8 mouse cellular contexts compared by ENCODE assay signal in genomic region chrX:151802956-151803776, GRCm38 (mm10). TPM values are rescaled to one million over a fixed set of nuclear protein-coding genes. Genes with fewer than 3 reads are reported as not detected.
DNase-seq lines count a peak whose midpoint lies in the region; ATAC-seq and TF ChIP-seq lines count a peak whose summit lies in the region.

No protein-coding gene starts in this region.

- WGBS in forebrain, embryonic 16.5 days, result 19% methylated on average over 76 of the region's 77 CpGs
- WGBS in lung, embryonic 14.5 days, result 14% methylated on average over 76 of the region's 77 CpGs
- WGBS in olfactory bulb, adult 2 months, result 19% methylated on average over 77 of the region's 77 CpGs
- under 1% methylated on average over 76 of the region's 77 CpGs for WGBS in thymus, adult 2 months

- peak overlapping the region; percentile 48 for H3K9ac ChIP-seq in forebrain, embryonic 16.5 days (replicated peaks; ENCODE audit: low read depth, low read length)
- H3K9ac ChIP-seq in lung, embryonic 14.5 days, result peak overlapping the region; percentile 66

- intact Hi-C loops in heart, postnatal 36 days (cut with DNase I), result loop anchor here (5.0 to 10.0 kb wide), 2 partner anchors 214 to 342 kb away; partner anchors contain the start of genes Iqsec2, Ribc1 and Smc1a

- TF ChIP-seq CTCF in G1E (IDR thresholded peaks at IDR 0.05; ENCODE audit: low read depth, low read length), result no peak
- no peak for TF ChIP-seq CTCF in layer of hippocampus, adult 2 months (conservative IDR thresholded peaks at IDR 0.05)
- TF ChIP-seq CTCF in lung, embryonic 14.5 days (IDR thresholded peaks at IDR 0.05; ENCODE audit: low read depth), result no peak
- TF ChIP-seq CTCF in olfactory bulb, adult 2 months (IDR thresholded peaks at IDR 0.05; ENCODE audit: insufficient read depth, low read depth, low read length), result no peak
- no peak for TF ChIP-seq CTCF in thymus, adult 2 months (IDR thresholded peaks at IDR 0.05; ENCODE audit: borderline replicate concordance, control insufficient read depth, extremely low read depth, insufficient read depth, low read length, poor library complexity)

- H3K4me3 ChIP-seq in G1E (ENCODE audit: low read depth, low read length), result peak overlapping the region; percentile 75
- peak overlapping the region; percentile 49 for H3K4me3 ChIP-seq in forebrain, embryonic 16.5 days (replicated peaks; ENCODE audit: low read length)
- H3K4me3 ChIP-seq in layer of hippocampus, adult 2 months, result peak overlapping the region; percentile 72
- peak overlapping the region; percentile 53 for H3K4me3 ChIP-seq in lung, embryonic 14.5 days (ENCODE audit: low read depth, low read length)
- H3K4me3 ChIP-seq in olfactory bulb, adult 2 months (ENCODE audit: insufficient read depth, low read depth, low read length), result peak overlapping the region; percentile 91
- H3K4me3 ChIP-seq in thymus, adult 2 months (ENCODE audit: control insufficient read depth, insufficient read depth, low read length), result peak overlapping the region; percentile 61

- H3K4me1 ChIP-seq in G1E (ENCODE audit: insufficient read depth, low read depth, low read length), result peaks cover under 1% of the 10 kb centered on the region; the same call in 1 of the 2 replicates
- H3K4me1 ChIP-seq in forebrain, embryonic 16.5 days (replicated peaks; ENCODE audit: control insufficient read depth, insufficient read depth, low read length), result peaks cover 3% of the 10 kb centered on the region; the same call in 1 of the 2 replicates
- no peaks in the 10 kb centered on the region for H3K4me1 ChIP-seq in lung, embryonic 14.5 days (ENCODE audit: insufficient read depth)
- no peaks in the 10 kb centered on the region for H3K4me1 ChIP-seq in olfactory bulb, adult 2 months (ENCODE audit: control insufficient read depth, insufficient read depth, low read length)
- 0 out of 2 replicates have a peak, but pooled peaks cover 4% of the 10 kb centered on the region for H3K4me1 ChIP-seq in thymus, adult 2 months (replicated peaks; ENCODE audit: control insufficient read depth, insufficient read depth, low read length)

- H3K27me3 ChIP-seq in G1E (ENCODE audit: insufficient read depth, low read length), result no peaks in the 10 kb centered on the region
- no peaks in the 10 kb centered on the region for H3K27me3 ChIP-seq in forebrain, embryonic 16.5 days (replicated peaks; ENCODE audit: control insufficient read depth, insufficient read depth, low read length)
- H3K27me3 ChIP-seq in lung, embryonic 14.5 days (ENCODE audit: insufficient read depth, low read length), result no peaks in the 10 kb centered on the region
- no peaks in the 10 kb centered on the region for H3K27me3 ChIP-seq in thymus, adult 2 months (ENCODE audit: control insufficient read depth, insufficient read depth, low read length)

- peak overlapping the region; percentile 44 for H3K4me2 ChIP-seq in forebrain, embryonic 16.5 days (ENCODE audit: low read length)
- peak overlapping the region; percentile 66 for H3K4me2 ChIP-seq in lung, embryonic 14.5 days

- no peaks in the 10 kb centered on the region for H3K9me3 ChIP-seq in G1E (replicated peaks)
- no peaks in the 10 kb centered on the region for H3K9me3 ChIP-seq in forebrain, embryonic 16.5 days (ENCODE audit: control insufficient read depth, low read length)
- no peaks in the 10 kb centered on the region for H3K9me3 ChIP-seq in lung, embryonic 14.5 days (ENCODE audit: low read depth, low read length)

- H3K27ac ChIP-seq in forebrain, embryonic 16.5 days (ENCODE audit: low read length), result peak overlapping the region; percentile 89
- peak overlapping the region; percentile 97 for H3K27ac ChIP-seq in layer of hippocampus, adult 2 months
- peak overlapping the region; percentile 93 for H3K27ac ChIP-seq in lung, embryonic 14.5 days (ENCODE audit: low read depth)
- peak overlapping the region; percentile 98 for H3K27ac ChIP-seq in olfactory bulb, adult 2 months (ENCODE audit: insufficient read depth, low read depth, low read length)
- H3K27ac ChIP-seq in thymus, adult 2 months (ENCODE audit: control insufficient read depth, insufficient read depth, low read length), result peak overlapping the region; percentile 81

- H3K36me3 ChIP-seq in G1E (replicated peaks), result no peaks in the 10 kb centered on the region
- H3K36me3 ChIP-seq in forebrain, embryonic 16.5 days (ENCODE audit: control insufficient read depth, insufficient read depth), result no peaks in the 10 kb centered on the region
- 0 out of 2 replicates have a peak, but pooled peaks cover under 1% of the 10 kb centered on the region for H3K36me3 ChIP-seq in lung, embryonic 14.5 days (ENCODE audit: insufficient read depth)
- H3K36me3 ChIP-seq in thymus, adult 2 months (ENCODE audit: control insufficient read depth, insufficient read depth, low read length), result no peaks in the 10 kb centered on the region

- TF ChIP-seq POLR2A in olfactory bulb, adult 2 months (IDR thresholded peaks at IDR 0.05; ENCODE audit: insufficient read depth, low read depth, low read length), result peak; percentile 56; the same call in 1 of the 2 replicates
- peak; percentile 50; the same call in 1 of the 2 replicates for TF ChIP-seq POLR2A in thymus, adult 2 months (IDR thresholded peaks at IDR 0.05; ENCODE audit: control insufficient read depth, extremely low read depth, insufficient read depth, low read length, poor library complexity)

- peak; percentile 80 for ATAC-seq in G1E (ENCODE audit: extremely low read depth, insufficient number of reproducible peaks, low FRiP score, poor library complexity, severe bottlenecking)
- peak; percentile 89 for ATAC-seq in forebrain, embryonic 16.5 days
- ATAC-seq in lung, embryonic 14.5 days (ENCODE audit: insufficient read depth), result peak; percentile 85

- DNase-seq in G1E (ENCODE audit: low spot score), result peak; percentile 47
- peak; percentile 90 to 94 for DNase-seq in cerebellum, adult 18-20 months
- peak; percentile 87 to 88 for DNase-seq in heart, postnatal 36 days
- DNase-seq in layer of hippocampus, adult 2 months (ENCODE audit: low spot score in 2 of 2), result peak; percentile 88 to 95
- DNase-seq in lung, embryonic 14.5 days, result peak; percentile 98
- DNase-seq in thymus, adult 2 months, result peak; percentile 87

RNA-seq across cellular contexts. Expression of gene Huwe1, which starts 2.6 kb away (rescaled TPM):
- 382 and 423 TPM in 2 replicates for total RNA-seq in G1E (2014; fragmentation: Nextera tagmentation)
- total RNA-seq in G1E (2017), result 92.4 and 115 TPM in 2 replicates
- 24.4 and 29.6 TPM in 2 replicates for polyA plus RNA-seq in G1E (2012)
- 62.4 and 65.5 TPM in 2 replicates for polyA plus RNA-seq in forebrain, embryonic 16.5 days (2015; fragmentation: Nextera tagmentation; extraction: Ambion mirVana)
- total RNA-seq in heart, postnatal 36 days (2021), result 100 to 1,000 TPM; 160 to 170 TPM
- total RNA-seq in layer of hippocampus, adult 2 months (2021), result 100 to 1,000 TPM; 285 to 289 TPM
- 65.1 and 66.5 TPM in 2 replicates for polyA plus RNA-seq in lung, embryonic 14.5 days (2014; fragmentation: Nextera tagmentation; extraction: Ambion mirVana)
- polyA plus RNA-seq in olfactory bulb, adult 2 months (2012; ENCODE audit: insufficient read depth, insufficient read length, low replicate concordance, missing spikeins), result 386 and 574 TPM in 2 replicates
- 96.9 and 100 TPM in 2 replicates for polyA plus RNA-seq in thymus, adult 2 months (2012; rRNA removed)

Comparison
In these comparisons a context has a peak if more than half of its experiments do, and no peak if none do; other contexts are left out.
1. Peak in every context shown above with its lines: DNase-seq, ATAC-seq, H3K4me3 ChIP-seq and H3K27ac ChIP-seq.
2. DNase-seq: peak in every context shown above with its lines; median percentile 98 in lung, embryonic 14.5 days; 92 in cerebellum, adult 18-20 months; 92 in layer of hippocampus, adult 2 months; 88 in heart, postnatal 36 days; 87 in thymus, adult 2 months; 47 in G1E.